Mouse (Mus musculus): ENCODE data around the gene Rbm39. TPM values are rescaled to one million over a fixed set of nuclear protein-coding genes. Genes with fewer than 3 reads are reported as not detected.

Gene Rbm39
- polyA plus RNA-seq, 1 experiment from 2014 or later, result 514 TPM

- H3K4me2 ChIP-seq (ENCODE audit: low read length), result no peak overlapping the region
- ATAC-seq (ENCODE audit: low FRiP score, low TSS enrichment), result no peak
- DNase-seq, result no peak
- H3K9ac ChIP-seq (replicated peaks; ENCODE audit: low read length), result no peak overlapping the region
- no peak overlapping the region for H3K27ac ChIP-seq (replicated peaks; ENCODE audit: low read depth, low read length)
- H3K4me1 ChIP-seq (ENCODE audit: control insufficient read depth, insufficient read depth, low read length), result no peaks in the 10 kb centered on the region
- no peaks in the 10 kb centered on the region for H3K27me3 ChIP-seq (ENCODE audit: control insufficient read depth, insufficient read depth, low read length)
- H3K36me3 ChIP-seq (ENCODE audit: control insufficient read depth, insufficient read depth, low read length), result peaks cover 94% of the 10 kb centered on the region
- 96% methylated on average over 5 of the region's 5 CpGs for WGBS
- H3K4me3 ChIP-seq (replicated peaks; ENCODE audit: low read depth, low read length), result no peak overlapping the region
- no peaks in the 10 kb centered on the region for H3K9me3 ChIP-seq (ENCODE audit: control insufficient read depth, low read length)
These were observed 13.5 kb downstream of the Rbm39 start for GRCm38 (mm10) chr2:156166557-156166956.

DNA sequence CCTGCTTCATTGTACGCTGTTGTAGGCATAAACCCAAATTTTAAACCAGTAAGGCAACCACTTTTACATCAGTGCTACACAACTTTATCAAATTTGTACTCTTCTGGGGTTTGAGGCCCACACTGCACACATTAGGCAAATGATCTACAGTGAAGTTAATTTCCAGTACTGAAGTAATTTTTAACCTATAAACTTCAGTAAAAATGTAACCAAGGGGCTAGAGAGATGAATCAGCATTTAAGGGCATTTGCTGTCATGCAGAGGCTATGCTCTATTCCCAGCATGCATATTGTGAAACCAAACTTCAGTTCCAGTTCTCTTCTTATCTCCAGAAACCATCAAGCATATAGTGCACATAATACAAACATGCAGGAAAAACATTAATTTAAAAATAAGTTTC is 14.6 kb downstream of the Rbm39 start:
- Histone ChIP-seq H3K27me3 (ENCODE audit: control insufficient read depth, insufficient read depth, low read length) (no peaks in the 10 kb centered on the region), H3K36me3 (ENCODE audit: control insufficient read depth, insufficient read depth, low read length) (peaks cover 91% of the 10 kb centered on the region), H3K9ac (replicated peaks; ENCODE audit: low read length) (no peak overlapping the region), H3K4me1 (ENCODE audit: control insufficient read depth, insufficient read depth, low read length) (no peaks in the 10 kb centered on the region), H3K4me3 (replicated peaks; ENCODE audit: low read depth, low read length) (no peak overlapping the region), H3K9me3 (ENCODE audit: control insufficient read depth, low read length) (no peaks in the 10 kb centered on the region), H3K4me2 (ENCODE audit: low read length) (no peak overlapping the region), H3K27ac (replicated peaks; ENCODE audit: low read depth, low read length) (no peak overlapping the region)
- ATAC-seq (ENCODE audit: low FRiP score, low TSS enrichment) (no peak), DNase-seq (no peak)
- 98% methylated on average over 1 of the region's 1 CpGs for WGBS

GRCm38 (mm10) chr2:156151538-156151937 is 28.5 kb downstream of the Rbm39 start:
- no peak overlapping the region for H3K4me3 ChIP-seq (replicated peaks; ENCODE audit: low read depth, low read length)
- ATAC-seq (ENCODE audit: low FRiP score, low TSS enrichment) (no peak), DNase-seq (no peak)
- H3K4me2 ChIP-seq (ENCODE audit: low read length), result no peak overlapping the region
- H3K27me3 ChIP-seq (ENCODE audit: control insufficient read depth, insufficient read depth, low read length), result no peaks in the 10 kb centered on the region
- no peaks in the 10 kb centered on the region for H3K9me3 ChIP-seq (ENCODE audit: control insufficient read depth, low read length)
- H3K9ac ChIP-seq (replicated peaks; ENCODE audit: low read length), result no peak overlapping the region
- H3K27ac ChIP-seq (replicated peaks; ENCODE audit: low read depth, low read length), result no peak overlapping the region
- H3K4me1 ChIP-seq (ENCODE audit: control insufficient read depth, insufficient read depth, low read length), result no peaks in the 10 kb centered on the region
- H3K36me3 ChIP-seq (ENCODE audit: control insufficient read depth, insufficient read depth, low read length), result peaks cover 77% of the 10 kb centered on the region

GRCm38 (mm10) chr2:156147316-156147915 is 32.6 kb downstream of the Rbm39 start:
- no peak overlapping the region for H3K9ac ChIP-seq (replicated peaks; ENCODE audit: low read length)
- WGBS, result 89% methylated on average over 3 of the region's 3 CpGs
- peaks cover 52% of the 10 kb centered on the region for H3K36me3 ChIP-seq (ENCODE audit: control insufficient read depth, insufficient read depth, low read length)
- H3K4me1 ChIP-seq (ENCODE audit: control insufficient read depth, insufficient read depth, low read length), result no peaks in the 10 kb centered on the region
- no peak for ATAC-seq (ENCODE audit: low FRiP score, low TSS enrichment)
- no peak overlapping the region for H3K27ac ChIP-seq (replicated peaks; ENCODE audit: low read depth, low read length)
- DNase-seq, result no peak
- no peaks in the 10 kb centered on the region for H3K9me3 ChIP-seq (ENCODE audit: control insufficient read depth, low read length)
- no peaks in the 10 kb centered on the region for H3K27me3 ChIP-seq (ENCODE audit: control insufficient read depth, insufficient read depth, low read length)
- H3K4me3 ChIP-seq (replicated peaks; ENCODE audit: low read depth, low read length), result no peak overlapping the region
- no peak overlapping the region for H3K4me2 ChIP-seq (ENCODE audit: low read length)

DNA sequence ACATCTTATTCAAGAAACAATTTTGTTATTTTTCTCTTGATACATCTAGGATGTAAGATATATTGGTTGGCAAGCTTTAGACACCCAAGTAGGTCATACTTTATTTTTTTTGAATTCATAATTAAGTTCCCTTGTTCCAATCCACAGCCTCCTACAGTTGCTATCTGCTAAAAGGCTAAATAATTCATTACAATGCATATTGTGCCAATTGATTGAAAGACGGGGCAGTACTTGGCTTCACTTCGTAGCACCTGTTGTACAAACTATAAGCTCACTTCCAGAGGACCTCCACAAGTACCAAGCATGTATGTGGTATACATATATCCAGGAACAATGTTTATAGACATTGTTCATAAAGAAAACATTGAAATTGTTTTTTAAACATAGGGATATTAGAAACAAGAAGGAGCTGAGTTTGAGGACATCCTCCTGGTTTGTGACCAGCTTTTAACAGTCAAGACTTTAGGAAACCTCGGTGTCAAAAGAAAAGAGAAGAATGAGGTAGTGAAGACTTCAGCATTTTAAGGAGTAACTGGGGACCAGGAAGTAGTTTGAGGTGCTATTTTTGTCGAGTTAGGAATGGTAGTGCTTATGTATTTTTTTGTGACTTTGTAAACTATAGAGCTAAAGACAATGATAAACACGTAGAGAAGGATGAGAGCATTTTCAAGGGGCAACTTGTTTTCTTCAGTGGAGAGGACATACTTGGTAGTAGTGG is 33.6 kb downstream of the Rbm39 start:
- Histone ChIP-seq H3K9ac (replicated peaks; ENCODE audit: low read length) (no peak overlapping the region), H3K36me3 (ENCODE audit: control insufficient read depth, insufficient read depth, low read length) (peaks cover 51% of the 10 kb centered on the region), H3K9me3 (ENCODE audit: control insufficient read depth, low read length) (no peaks in the 10 kb centered on the region), H3K4me1 (ENCODE audit: control insufficient read depth, insufficient read depth, low read length) (no peaks in the 10 kb centered on the region), H3K4me3 (replicated peaks; ENCODE audit: low read depth, low read length) (no peak overlapping the region), H3K27me3 (ENCODE audit: control insufficient read depth, insufficient read depth, low read length) (no peaks in the 10 kb centered on the region), H3K4me2 (ENCODE audit: low read length) (no peak overlapping the region), H3K27ac (replicated peaks; ENCODE audit: low read depth, low read length) (no peak overlapping the region)
- no peak for DNase-seq
- WGBS, result 73% methylated on average over 5 of the region's 5 CpGs
- no peak for ATAC-seq (ENCODE audit: low FRiP score, low TSS enrichment)

DNA sequence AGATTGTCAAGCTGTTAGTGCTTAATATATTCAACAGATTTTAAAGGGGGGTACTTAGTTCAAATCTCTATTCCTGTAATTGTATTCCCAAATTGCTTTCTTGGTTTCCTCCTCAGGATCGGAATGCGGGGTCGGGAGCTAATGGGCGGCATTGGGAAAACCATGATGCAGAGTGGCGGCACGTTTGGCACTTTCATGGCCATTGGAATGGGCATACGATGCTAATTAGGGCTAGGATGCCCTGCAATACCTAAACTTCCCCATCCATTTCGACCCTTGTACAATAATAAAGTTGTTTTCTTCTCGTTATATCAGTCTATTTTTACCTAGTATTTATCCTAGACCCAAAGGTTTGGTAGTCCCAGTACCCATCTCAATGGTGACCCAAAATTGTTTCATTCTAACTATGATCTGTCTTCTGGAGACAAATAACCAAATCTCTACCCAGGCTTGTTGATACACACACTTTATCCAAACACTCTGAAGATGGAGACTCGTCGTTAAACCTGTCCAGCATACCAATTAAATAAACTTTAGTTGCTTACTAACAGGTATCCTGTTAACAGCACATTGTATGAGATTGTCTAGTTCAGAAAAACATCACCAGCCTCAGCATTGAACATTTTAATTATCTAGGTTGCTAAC is 34.4 kb downstream of the Rbm39 start:
- Histone ChIP-seq H3K27ac (replicated peaks; ENCODE audit: low read depth, low read length) (no peak overlapping the region), H3K9ac (replicated peaks; ENCODE audit: low read length) (no peak overlapping the region), H3K4me2 (ENCODE audit: low read length) (peak overlapping the region; percentile 56), H3K9me3 (ENCODE audit: control insufficient read depth, low read length) (no peaks in the 10 kb centered on the region), H3K4me3 (replicated peaks; ENCODE audit: low read depth, low read length) (no peak overlapping the region; the same call in 1 of the 2 replicates), H3K4me1 (ENCODE audit: control insufficient read depth, insufficient read depth, low read length) (no peaks in the 10 kb centered on the region), H3K27me3 (ENCODE audit: control insufficient read depth, insufficient read depth, low read length) (no peaks in the 10 kb centered on the region), H3K36me3 (ENCODE audit: control insufficient read depth, insufficient read depth, low read length) (peaks cover 45% of the 10 kb centered on the region)
- 70% methylated on average over 11 of the region's 11 CpGs for WGBS
- no peak for DNase-seq
- no peak for ATAC-seq (ENCODE audit: low FRiP score, low TSS enrichment)

GRCm38 (mm10) chr2:156143953-156144724 is 35.9 kb downstream of the Rbm39 start, which contains the start of the genes Romo1 and Nfs1:
Gene Romo1 (plus strand): TSS chr2:156144039.
Gene Nfs1 (minus strand): TSS chr2:156144186.
- H3K27me3 ChIP-seq (ENCODE audit: control insufficient read depth, insufficient read depth, low read length), result no peaks in the 10 kb centered on the region
- peak within 1 kb of the TSS; percentile 81 for H3K4me3 ChIP-seq (replicated peaks; ENCODE audit: low read depth, low read length)
- ATAC-seq (ENCODE audit: low FRiP score, low TSS enrichment) (peak; percentile 99), DNase-seq (peak; percentile 98)
- no peaks in the 10 kb centered on the region for H3K4me1 ChIP-seq (ENCODE audit: control insufficient read depth, insufficient read depth, low read length)
- 0% methylated on average over 69 of the region's 70 CpGs for WGBS
- no peaks in the 10 kb centered on the region for H3K9me3 ChIP-seq (ENCODE audit: control insufficient read depth, low read length)
- peaks cover 33% of the 10 kb centered on the region for H3K36me3 ChIP-seq (ENCODE audit: control insufficient read depth, insufficient read depth, low read length)
- H3K4me2 ChIP-seq (ENCODE audit: low read length), result peak within 1 kb of the TSS; percentile 56
- H3K27ac ChIP-seq (replicated peaks; ENCODE audit: low read depth, low read length), result peak within 1 kb of the TSS; percentile 94
- peak within 1 kb of the TSS; percentile 75 for H3K9ac ChIP-seq (replicated peaks; ENCODE audit: low read length)

DNA sequence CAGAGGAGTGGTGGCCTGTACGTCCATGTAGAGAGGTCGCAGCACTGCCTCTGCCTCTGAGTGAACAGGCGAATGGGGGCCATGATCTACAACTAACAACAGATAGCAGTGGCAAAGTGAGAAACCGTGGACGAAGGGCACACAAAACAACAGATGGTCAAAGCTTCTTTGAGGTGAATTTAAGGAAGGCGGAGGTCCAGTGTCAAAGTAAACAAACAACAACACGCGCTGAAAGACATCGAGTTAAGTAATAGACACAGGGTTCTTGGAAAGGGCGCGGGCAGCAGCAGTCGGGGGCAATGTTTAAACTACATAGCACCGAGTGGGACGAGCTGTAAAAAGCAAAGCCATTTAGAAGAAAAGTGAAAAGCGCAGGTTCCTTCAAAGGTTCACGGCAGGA is 36.7 kb downstream of the Rbm39 start:
- H3K27me3 ChIP-seq (ENCODE audit: control insufficient read depth, insufficient read depth, low read length), result no peaks in the 10 kb centered on the region
- peak overlapping the region; percentile 94 for H3K27ac ChIP-seq (replicated peaks; ENCODE audit: low read depth, low read length)
- 2% methylated on average over 16 of the region's 16 CpGs for WGBS
- ATAC-seq (ENCODE audit: low FRiP score, low TSS enrichment), result no peak
- H3K9ac ChIP-seq (replicated peaks; ENCODE audit: low read length), result peak overlapping the region; percentile 75
- H3K36me3 ChIP-seq (ENCODE audit: control insufficient read depth, insufficient read depth, low read length), result peaks cover 26% of the 10 kb centered on the region
- H3K4me3 ChIP-seq (replicated peaks; ENCODE audit: low read depth, low read length), result peak overlapping the region; percentile 81
- no peak for DNase-seq
- H3K4me2 ChIP-seq (ENCODE audit: low read length), result peak overlapping the region; percentile 56
- no peaks in the 10 kb centered on the region for H3K4me1 ChIP-seq (ENCODE audit: control insufficient read depth, insufficient read depth, low read length)
- H3K9me3 ChIP-seq (ENCODE audit: control insufficient read depth, low read length), result no peaks in the 10 kb centered on the region
